Mouse (Mus musculus): ENCODE results near the gene Slc39a7. TPM values are rescaled to one million over a fixed set of nuclear protein-coding genes. Genes with fewer than 3 reads are reported as not detected.
"Not testable (repeated sequence)": the region's sequence is repeated elsewhere in the genome, so short reads cannot be mapped to it uniquely, and the experiment has no call there.

Gene Slc39a7
- polyA plus RNA-seq, 1 experiment from 2014 or later: 97.8 TPM

GRCm38 (mm10) chr17:33998697-33999096 is 32.8 kb downstream of the Slc39a7 start:
- H3K9me3 ChIP-seq (replicated peaks); ATAC-seq (replicated peaks; ENCODE audit: insufficient number of reproducible peaks, insufficient read depth, low FRiP score, low read depth); H3K4me1 ChIP-seq (replicated peaks); H3K36me3 ChIP-seq; H3K9ac ChIP-seq; H3K27ac ChIP-seq: not testable (repeated sequence)
- Histone ChIP-seq H3K27me3 (peaks cover 34% of the 10 kb centered on the region), H3K4me3 (peak overlapping the region; percentile 56; the same call in 1 of the 2 replicates), H3K4me2 (peak overlapping the region; percentile 95)
- 54% methylated on average over 5 of the region's 5 CpGs for WGBS

GRCm38 (mm10) chr17:33997025-33997424 is 34.5 kb downstream of the Slc39a7 start:
- not testable (repeated sequence) for H3K4me2 ChIP-seq; H3K27ac ChIP-seq; ATAC-seq (replicated peaks; ENCODE audit: insufficient number of reproducible peaks, insufficient read depth, low FRiP score, low read depth); H3K36me3 ChIP-seq; H3K4me1 ChIP-seq (replicated peaks); H3K9me3 ChIP-seq (replicated peaks); H3K9ac ChIP-seq; H3K4me3 ChIP-seq
- 82% methylated on average over 2 of the region's 2 CpGs for WGBS
- H3K27me3 ChIP-seq: peaks cover 31% of the 10 kb centered on the region

- H3K9me3 ChIP-seq (replicated peaks): no peaks in the 10 kb centered on the region
- no peak overlapping the region for H3K27ac ChIP-seq
- no peak overlapping the region for H3K4me2 ChIP-seq
- 0 out of 2 replicates have a peak, but pooled peaks cover 7% of the 10 kb centered on the region for H3K4me1 ChIP-seq (replicated peaks)
- H3K4me3 ChIP-seq: no peak overlapping the region
- H3K9ac ChIP-seq: no peak overlapping the region
- WGBS: 39% methylated on average over 3 of the region's 3 CpGs
- H3K27me3 ChIP-seq: peaks cover 22% of the 10 kb centered on the region
- no peaks in the 10 kb centered on the region for H3K36me3 ChIP-seq
- ATAC-seq (replicated peaks; ENCODE audit: insufficient number of reproducible peaks, insufficient read depth, low FRiP score, low read depth): no peak
These were observed 35.8 kb downstream of the Slc39a7 start for GRCm38 (mm10) chr17:33995651-33996050.

GRCm38 (mm10) chr17:33994959-33995358 is 36.5 kb downstream of the Slc39a7 start:
- H3K27ac ChIP-seq: no peak overlapping the region
- no peak overlapping the region for H3K4me3 ChIP-seq
- H3K9me3 ChIP-seq (replicated peaks): no peaks in the 10 kb centered on the region
- peaks cover 16% of the 10 kb centered on the region for H3K27me3 ChIP-seq
- WGBS: 86% methylated on average over 8 of the region's 8 CpGs
- no peak overlapping the region for H3K4me2 ChIP-seq
- H3K4me1 ChIP-seq (replicated peaks): 0 out of 2 replicates have a peak, but pooled peaks cover 7% of the 10 kb centered on the region
- no peak overlapping the region for H3K9ac ChIP-seq
- H3K36me3 ChIP-seq: no peaks in the 10 kb centered on the region
- no peak for ATAC-seq (replicated peaks; ENCODE audit: insufficient number of reproducible peaks, insufficient read depth, low FRiP score, low read depth)

GRCm38 (mm10) chr17:33991788-33992664 is 39.5 kb downstream of the Slc39a7 start:
- ATAC-seq (replicated peaks; ENCODE audit: insufficient number of reproducible peaks, insufficient read depth, low FRiP score, low read depth): no peak; the same call in 1 of the 2 replicates
- Histone ChIP-seq H3K4me1 (replicated peaks) (no peaks in the 10 kb centered on the region), H3K27me3 (peaks cover 26% of the 10 kb centered on the region), H3K36me3 (no peaks in the 10 kb centered on the region), H3K4me3 (no peak overlapping the region), H3K27ac (no peak overlapping the region), H3K4me2 (no peak overlapping the region), H3K9me3 (replicated peaks) (no peaks in the 10 kb centered on the region), H3K9ac (no peak overlapping the region)
- WGBS: 29% methylated on average over 10 of the region's 10 CpGs

GRCm38 (mm10) chr17:33982136-33982535 is 49.3 kb downstream of the Slc39a7 start:
- H3K36me3 ChIP-seq; H3K27ac ChIP-seq; ATAC-seq (replicated peaks; ENCODE audit: insufficient number of reproducible peaks, insufficient read depth, low FRiP score, low read depth); H3K9ac ChIP-seq; H3K9me3 ChIP-seq (replicated peaks): not testable (repeated sequence)
- Histone ChIP-seq H3K4me2 (peak overlapping the region; percentile 78), H3K4me3 (peak overlapping the region; percentile 60; the same call in 1 of the 2 replicates), H3K4me1 (replicated peaks) (peaks cover 27% of the 10 kb centered on the region), H3K27me3 (peaks cover 35% of the 10 kb centered on the region)
- 9% methylated on average over 8 of the region's 8 CpGs for WGBS

- H3K36me3 ChIP-seq; H3K9me3 ChIP-seq (replicated peaks): not testable (repeated sequence)
- peak overlapping the region; percentile 87 for H3K27ac ChIP-seq
- H3K9ac ChIP-seq: peak overlapping the region; percentile 65
- peaks cover 27% of the 10 kb centered on the region for H3K4me1 ChIP-seq (replicated peaks)
- WGBS: under 1% methylated on average over 27 of the region's 27 CpGs
- ATAC-seq (replicated peaks; ENCODE audit: insufficient number of reproducible peaks, insufficient read depth, low FRiP score, low read depth): peak; percentile 87
- peak overlapping the region; percentile 78 for H3K4me2 ChIP-seq
- peaks cover 43% of the 10 kb centered on the region for H3K27me3 ChIP-seq
- peak overlapping the region; percentile 60 for H3K4me3 ChIP-seq
These were observed 50.1 kb downstream of the Slc39a7 start for GRCm38 (mm10) chr17:33981192-33981909.

- H3K36me3 ChIP-seq: no peaks in the 10 kb centered on the region
- 72% methylated on average over 19 of the region's 19 CpGs for WGBS
- H3K4me3 ChIP-seq: peak overlapping the region; percentile 60
- peaks cover 27% of the 10 kb centered on the region for H3K4me1 ChIP-seq (replicated peaks)
- ATAC-seq (replicated peaks; ENCODE audit: insufficient number of reproducible peaks, insufficient read depth, low FRiP score, low read depth): no peak
- peak overlapping the region; percentile 77 for H3K27ac ChIP-seq
- H3K4me2 ChIP-seq: peak overlapping the region; percentile 78
- no peak overlapping the region for H3K9ac ChIP-seq
- H3K27me3 ChIP-seq: peaks cover 48% of the 10 kb centered on the region
- H3K9me3 ChIP-seq (replicated peaks): no peaks in the 10 kb centered on the region
These were observed 51.1 kb downstream of the Slc39a7 start for GRCm38 (mm10) chr17:33980181-33981035.

- Histone ChIP-seq H3K4me1 (replicated peaks) (peaks cover 27% of the 10 kb centered on the region), H3K9ac (no peak overlapping the region), H3K27me3 (peaks cover 48% of the 10 kb centered on the region), H3K36me3 (no peaks in the 10 kb centered on the region), H3K9me3 (replicated peaks) (no peaks in the 10 kb centered on the region), H3K27ac (no peak overlapping the region), H3K4me2 (no peak overlapping the region), H3K4me3 (no peak overlapping the region)
- no peak for ATAC-seq (replicated peaks; ENCODE audit: insufficient number of reproducible peaks, insufficient read depth, low FRiP score, low read depth)
- WGBS: 58% methylated on average over 6 of the region's 6 CpGs
These were observed 51.9 kb downstream of the Slc39a7 start for GRCm38 (mm10) chr17:33979512-33980050.

GRCm38 (mm10) chr17:33978631-33979031 is 52.9 kb downstream of the Slc39a7 start:
- Histone ChIP-seq H3K36me3 (no peaks in the 10 kb centered on the region), H3K9me3 (replicated peaks) (no peaks in the 10 kb centered on the region), H3K9ac (peak overlapping the region; percentile 25), H3K4me1 (replicated peaks) (peaks cover 27% of the 10 kb centered on the region), H3K4me3 (peak overlapping the region; percentile 48), H3K4me2 (peak overlapping the region; percentile 74), H3K27me3 (peaks cover 52% of the 10 kb centered on the region), H3K27ac (no peak overlapping the region)
- under 1% methylated on average over 17 of the region's 17 CpGs for WGBS
- ATAC-seq (replicated peaks; ENCODE audit: insufficient number of reproducible peaks, insufficient read depth, low FRiP score, low read depth): peak; percentile 54
